Mouse (Mus musculus): ENCODE results near the gene Gprc5c.

DNA sequence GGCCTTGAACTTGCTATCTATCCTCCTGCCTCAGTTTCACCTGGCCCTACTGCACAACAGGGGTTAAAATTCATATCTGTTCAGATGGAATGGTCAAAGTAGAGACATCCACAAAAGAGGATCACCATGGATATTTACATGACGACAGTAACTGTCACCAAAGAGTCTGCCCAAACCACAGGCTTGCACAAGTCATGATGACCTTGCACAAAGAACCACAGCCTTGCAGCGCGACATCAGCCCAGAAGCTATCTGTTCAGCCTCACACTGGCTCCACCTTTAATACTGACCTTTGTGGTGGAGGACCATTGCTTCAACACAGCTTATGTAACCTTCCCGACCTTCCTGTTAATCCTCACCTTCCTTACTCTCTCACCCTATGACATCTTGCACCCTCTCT, 56.6 kb downstream of the Gprc5c start:
- no peak for TF ChIP-seq POLR2A (IDR thresholded peaks at IDR 0.05; ENCODE audit: low read depth, low read length)
- TF ChIP-seq CTCF (conservative IDR thresholded peaks at IDR 0.05 in 1 of 2, IDR thresholded peaks at IDR 0.05 in 1 of 2; ENCODE audit: low read depth in 2 of 2, low read length in 2 of 2), result no peak
- TF ChIP-seq MAFK (IDR thresholded peaks at IDR 0.05; ENCODE audit: insufficient replicate concordance, low read length), result no peak
- no peak for TF ChIP-seq EP300 (IDR thresholded peaks at IDR 0.05; ENCODE audit: low read length)
- no peak for TF ChIP-seq E2F4 (IDR thresholded peaks at IDR 0.05; ENCODE audit: insufficient replicate concordance, low read depth, low read length)
- no peak for TF ChIP-seq RCOR1 (conservative IDR thresholded peaks at IDR 0.05; ENCODE audit: low read depth, low read length)
- TF ChIP-seq MYC (IDR thresholded peaks at IDR 0.05; ENCODE audit: low read depth, low read length), result no peak
- no peak for TF ChIP-seq BHLHE40 (IDR thresholded peaks at IDR 0.05; ENCODE audit: low read depth, low read length)
- TF ChIP-seq ELF1 (IDR thresholded peaks at IDR 0.05; ENCODE audit: low read depth, low read length), result no peak
- TF ChIP-seq USF2 (conservative IDR thresholded peaks at IDR 0.05; ENCODE audit: low read depth, low read length), result no peak
- TF ChIP-seq UBTF (IDR thresholded peaks at IDR 0.05; ENCODE audit: low read depth, low read length), result no peak
